Mouse (Mus musculus): Measurements from ENCODE around the gene Itgb3bp. TPM values are rescaled to one million over a fixed set of nuclear protein-coding genes. Genes with fewer than 3 reads are reported as not detected.

Gene Itgb3bp
- polyA plus RNA-seq, 1 experiment from 2014 or later: 19.2 TPM

- H3K9ac ChIP-seq (replicated peaks): no peak overlapping the region
- peaks cover 13% of the 10 kb centered on the region; the same call in 1 of the 2 replicates for H3K4me1 ChIP-seq
- 48% methylated on average over 10 of the region's 10 CpGs for WGBS
- no peaks in the 10 kb centered on the region for H3K9me3 ChIP-seq
- no peaks in the 10 kb centered on the region for H3K27me3 ChIP-seq
- peak overlapping the region; percentile 94; the same call in 1 of the 2 replicates for H3K4me2 ChIP-seq (replicated peaks)
- H3K36me3 ChIP-seq: no peaks in the 10 kb centered on the region
- H3K27ac ChIP-seq (replicated peaks): no peak overlapping the region
- peak overlapping the region; percentile 77 for H3K4me3 ChIP-seq
- ATAC-seq (replicated peaks): no peak
These were observed 1.1 kb upstream of the Itgb3bp start for GRCm38 (mm10) chr4:99930518-99931239.

DNA sequence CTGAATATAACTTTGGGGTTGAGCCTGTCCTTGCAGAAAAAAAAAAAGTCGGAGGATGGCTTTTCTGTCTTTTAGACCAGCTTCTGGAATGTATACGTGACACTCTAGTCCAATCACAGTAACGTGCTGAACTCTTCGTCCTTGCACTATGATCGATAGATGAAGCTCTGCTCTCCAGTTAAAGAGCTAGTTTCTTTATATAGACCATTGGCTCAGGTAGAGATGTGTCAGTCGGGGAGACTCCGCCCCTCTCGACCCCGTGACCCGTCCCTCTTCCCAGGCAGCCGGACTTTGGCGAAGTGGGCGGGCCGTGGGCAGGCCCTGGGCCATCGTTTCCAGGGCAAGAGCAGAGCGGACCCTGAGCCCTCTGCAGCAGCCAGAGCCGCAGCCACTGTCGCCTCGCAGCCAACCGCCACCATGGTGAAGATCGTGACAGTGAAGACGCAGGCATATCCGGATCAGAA lies 432 bp downstream of the Itgb3bp start, which contains the start of gene Pgm1:
Pgm1 (plus strand) TSS at position 266 of the 464 bp plus-strand sequence.
- no peaks in the 10 kb centered on the region for H3K27me3 ChIP-seq
- ATAC-seq (replicated peaks): peak; percentile 85
- no peaks in the 10 kb centered on the region for H3K36me3 ChIP-seq
- H3K9ac ChIP-seq (replicated peaks): peak within 1 kb of the TSS; percentile 75
- 6% methylated on average over 23 of the region's 23 CpGs for WGBS
- H3K27ac ChIP-seq (replicated peaks): peak within 1 kb of the TSS; percentile 81
- H3K4me1 ChIP-seq: peaks cover 13% of the 10 kb centered on the region; the same call in 1 of the 2 replicates
- peak within 1 kb of the TSS; percentile 77 for H3K4me3 ChIP-seq
- peak within 1 kb of the TSS; percentile 94 for H3K4me2 ChIP-seq (replicated peaks)
- H3K9me3 ChIP-seq: no peaks in the 10 kb centered on the region

DNA sequence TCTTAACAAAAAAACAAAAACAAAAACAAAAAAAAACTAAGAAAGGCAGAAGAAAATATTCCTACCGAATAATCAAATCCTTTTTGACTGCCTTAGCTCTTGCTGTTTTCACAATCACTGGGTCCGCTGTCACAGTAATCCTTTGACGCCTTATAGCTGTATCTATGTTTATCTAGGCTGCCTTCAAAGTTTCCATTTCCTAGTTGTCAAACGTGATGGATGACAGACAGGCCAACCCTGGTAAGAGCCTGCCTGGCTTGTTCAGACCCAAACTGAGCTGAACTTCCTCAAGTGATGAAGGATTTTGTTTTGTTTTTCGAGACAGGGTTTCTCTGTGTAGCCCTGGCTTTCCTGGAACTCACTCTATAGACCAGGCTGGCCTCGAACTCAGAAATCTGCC lies 1.1 kb downstream of the Itgb3bp start:
- H3K27me3 ChIP-seq: no peaks in the 10 kb centered on the region
- no peak overlapping the region for H3K4me3 ChIP-seq
- no peak overlapping the region for H3K27ac ChIP-seq (replicated peaks)
- no peak for ATAC-seq (replicated peaks)
- peaks cover 13% of the 10 kb centered on the region; the same call in 1 of the 2 replicates for H3K4me1 ChIP-seq
- H3K4me2 ChIP-seq (replicated peaks): no peak overlapping the region
- 79% methylated on average over 6 of the region's 6 CpGs for WGBS
- no peaks in the 10 kb centered on the region for H3K9me3 ChIP-seq
- no peaks in the 10 kb centered on the region for H3K36me3 ChIP-seq
- H3K9ac ChIP-seq (replicated peaks): no peak overlapping the region

GRCm38 (mm10) chr4:99926380-99926779 lies 3.2 kb downstream of the Itgb3bp start:
- Histone ChIP-seq H3K9me3 (no peaks in the 10 kb centered on the region), H3K27ac (replicated peaks) (no peak overlapping the region), H3K36me3 (no peaks in the 10 kb centered on the region), H3K4me1 (peaks cover 13% of the 10 kb centered on the region; the same call in 1 of the 2 replicates), H3K27me3 (no peaks in the 10 kb centered on the region), H3K4me2 (replicated peaks) (no peak overlapping the region), H3K9ac (replicated peaks) (no peak overlapping the region), H3K4me3 (no peak overlapping the region)
- 91% methylated on average over 4 of the region's 4 CpGs for WGBS
- ATAC-seq (replicated peaks): no peak

GRCm38 (mm10) chr4:99913894-99914451 lies 15.6 kb downstream of the Itgb3bp start:
- H3K27ac ChIP-seq (replicated peaks): no peak overlapping the region
- no peak overlapping the region for H3K4me3 ChIP-seq
- no peak overlapping the region for H3K9ac ChIP-seq (replicated peaks)
- no peaks in the 10 kb centered on the region for H3K27me3 ChIP-seq
- H3K36me3 ChIP-seq: no peaks in the 10 kb centered on the region
- H3K4me2 ChIP-seq (replicated peaks): no peak overlapping the region
- no peaks in the 10 kb centered on the region for H3K9me3 ChIP-seq
- ATAC-seq (replicated peaks): no peak
- H3K4me1 ChIP-seq: no peaks in the 10 kb centered on the region
- 68% methylated on average over 4 of the region's 4 CpGs for WGBS

- no peak overlapping the region for H3K27ac ChIP-seq (replicated peaks)
- H3K4me3 ChIP-seq: no peak overlapping the region
- no peaks in the 10 kb centered on the region for H3K9me3 ChIP-seq
- H3K36me3 ChIP-seq: 0 out of 2 replicates have a peak, but pooled peaks cover 5% of the 10 kb centered on the region
- no peak overlapping the region for H3K9ac ChIP-seq (replicated peaks)
- H3K4me1 ChIP-seq: no peaks in the 10 kb centered on the region
- no peak; the same call in 1 of the 2 replicates for ATAC-seq (replicated peaks)
- H3K27me3 ChIP-seq: no peaks in the 10 kb centered on the region
- H3K4me2 ChIP-seq (replicated peaks): no peak overlapping the region
These were observed 47.2 kb downstream of the Itgb3bp start for GRCm38 (mm10) chr4:99882405-99882804.

DNA sequence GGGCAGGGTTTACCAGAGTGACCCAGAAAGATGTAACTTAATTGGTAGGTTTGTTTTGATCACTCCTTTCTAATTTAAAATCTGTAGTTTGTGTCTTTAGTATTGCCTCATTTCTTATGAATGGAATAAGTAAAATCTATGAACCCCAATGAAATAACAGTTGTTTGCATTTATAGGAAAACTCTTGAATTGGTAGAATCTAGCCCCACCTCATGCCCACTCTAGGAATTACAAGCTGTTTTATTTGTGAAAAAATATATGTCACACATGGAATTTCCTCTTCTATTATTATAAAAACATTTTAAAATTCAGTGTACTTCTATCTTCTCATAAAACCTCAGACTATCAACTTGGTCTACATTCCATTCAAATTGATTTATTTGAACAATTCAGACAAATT lies 47.7 kb downstream of the Itgb3bp start:
- Histone ChIP-seq H3K27ac (replicated peaks) (no peak overlapping the region), H3K9ac (replicated peaks) (no peak overlapping the region), H3K27me3 (no peaks in the 10 kb centered on the region), H3K4me1 (no peaks in the 10 kb centered on the region), H3K4me3 (no peak overlapping the region), H3K4me2 (replicated peaks) (no peak overlapping the region), H3K36me3 (0 out of 2 replicates have a peak, but pooled peaks cover 5% of the 10 kb centered on the region), H3K9me3 (no peaks in the 10 kb centered on the region)
- ATAC-seq (replicated peaks): no peak

DNA sequence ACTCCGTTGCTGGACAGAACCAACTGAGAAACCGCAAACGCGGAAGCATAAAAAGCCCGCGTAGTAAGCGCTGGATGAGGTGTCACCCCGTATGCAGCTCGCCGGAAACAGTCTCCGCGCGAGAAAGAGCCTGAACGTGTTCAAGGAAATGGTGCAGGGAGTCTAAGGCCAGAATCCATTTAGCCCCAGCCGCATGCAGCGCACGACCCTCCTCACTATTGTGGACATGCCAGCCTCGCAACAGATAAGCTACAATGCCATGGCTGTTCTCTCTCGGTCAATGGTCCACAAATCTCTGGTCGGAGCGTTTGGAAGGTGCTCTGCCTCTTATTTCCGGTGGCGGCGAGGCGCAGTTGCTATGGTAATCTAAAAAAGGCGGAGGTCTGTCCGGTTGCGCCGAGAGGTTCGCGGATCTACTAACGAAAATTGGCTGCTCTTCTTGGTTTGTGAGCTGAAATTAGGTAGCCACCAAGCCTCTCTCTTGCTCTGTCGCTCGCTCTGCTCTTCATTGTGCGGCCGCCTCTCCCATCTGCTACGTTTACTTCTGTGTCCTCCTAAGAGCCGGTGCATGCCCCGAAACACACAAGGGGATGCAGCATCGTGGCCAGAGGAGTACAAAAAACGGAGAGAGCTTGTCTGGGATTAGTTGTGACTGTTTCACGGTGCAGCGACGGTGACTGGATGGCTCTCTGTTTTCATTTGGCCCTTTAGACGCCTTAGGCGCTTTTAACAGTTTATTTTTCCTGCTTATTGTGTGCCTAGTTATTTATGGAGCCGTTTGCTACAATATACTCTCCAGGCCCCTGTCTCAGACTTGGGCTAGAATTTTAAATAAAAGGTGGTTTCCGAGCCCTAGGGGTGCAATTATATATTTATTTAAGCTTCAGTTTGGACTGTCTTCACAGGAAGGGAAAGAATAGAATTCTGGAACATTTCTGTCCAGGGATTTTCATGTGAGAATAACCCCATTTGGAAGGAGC lies 100.2 kb downstream of the Itgb3bp start, which contains the start of gene Efcab7:
Efcab7 (plus strand) TSS at position 105 of the 980 bp plus-strand sequence.
- WGBS: under 1% methylated on average over 48 of the region's 48 CpGs
- no peaks in the 10 kb centered on the region for H3K9me3 ChIP-seq
- peak within 1 kb of the TSS; percentile 95 for H3K27ac ChIP-seq (replicated peaks)
- H3K36me3 ChIP-seq: no peaks in the 10 kb centered on the region
- peak within 1 kb of the TSS; percentile 68 for H3K4me2 ChIP-seq (replicated peaks)
- peak within 1 kb of the TSS; percentile 87 for H3K9ac ChIP-seq (replicated peaks)
- H3K27me3 ChIP-seq: no peaks in the 10 kb centered on the region
- peaks cover 11% of the 10 kb centered on the region for H3K4me1 ChIP-seq
- peak within 1 kb of the TSS; percentile 82 for H3K4me3 ChIP-seq
- peak; percentile 92 for ATAC-seq (replicated peaks)

DNA sequence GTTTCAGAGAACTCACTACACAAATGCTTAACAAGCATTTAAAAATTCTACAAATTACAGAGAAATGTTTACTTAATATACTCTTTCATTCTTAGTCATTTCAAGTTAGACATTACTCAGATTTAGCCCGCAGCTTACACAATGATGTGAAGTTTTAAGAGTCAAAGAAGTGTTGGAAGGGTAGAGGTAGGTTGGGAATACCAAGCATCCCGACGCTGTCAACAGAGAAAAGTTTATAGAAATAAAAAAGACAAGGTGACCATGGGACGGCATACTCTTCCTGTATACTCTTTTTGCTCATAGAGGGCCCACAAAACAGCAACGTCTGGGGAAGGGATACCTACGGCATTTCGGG lies 100.9 kb downstream of the Itgb3bp start:
- no peaks in the 10 kb centered on the region for H3K36me3 ChIP-seq
- H3K27me3 ChIP-seq: no peaks in the 10 kb centered on the region
- H3K4me1 ChIP-seq: peaks cover 11% of the 10 kb centered on the region
- H3K9ac ChIP-seq (replicated peaks): peak overlapping the region; percentile 87
- no peaks in the 10 kb centered on the region for H3K9me3 ChIP-seq
- peak overlapping the region; percentile 95 for H3K27ac ChIP-seq (replicated peaks)
- peak overlapping the region; percentile 68 for H3K4me2 ChIP-seq (replicated peaks)
- peak overlapping the region; percentile 82 for H3K4me3 ChIP-seq
- peak; percentile 60 for ATAC-seq (replicated peaks)
- WGBS: under 1% methylated on average over 7 of the region's 7 CpGs

- no peaks in the 10 kb centered on the region for H3K27me3 ChIP-seq
- 0 out of 2 replicates have a peak overlapping the region, but pooled peaks have one; percentile 87 for H3K9ac ChIP-seq (replicated peaks)
- H3K27ac ChIP-seq (replicated peaks): no peak overlapping the region
- no peaks in the 10 kb centered on the region for H3K36me3 ChIP-seq
- H3K4me1 ChIP-seq: peaks cover 11% of the 10 kb centered on the region
- H3K4me3 ChIP-seq: peak overlapping the region; percentile 82
- H3K9me3 ChIP-seq: no peaks in the 10 kb centered on the region
- no peak for ATAC-seq (replicated peaks)
- WGBS: 40% methylated on average over 4 of the region's 4 CpGs
- H3K4me2 ChIP-seq (replicated peaks): peak overlapping the region; percentile 68
These were observed 101.3 kb downstream of the Itgb3bp start for GRCm38 (mm10) chr4:99828337-99828736.

DNA sequence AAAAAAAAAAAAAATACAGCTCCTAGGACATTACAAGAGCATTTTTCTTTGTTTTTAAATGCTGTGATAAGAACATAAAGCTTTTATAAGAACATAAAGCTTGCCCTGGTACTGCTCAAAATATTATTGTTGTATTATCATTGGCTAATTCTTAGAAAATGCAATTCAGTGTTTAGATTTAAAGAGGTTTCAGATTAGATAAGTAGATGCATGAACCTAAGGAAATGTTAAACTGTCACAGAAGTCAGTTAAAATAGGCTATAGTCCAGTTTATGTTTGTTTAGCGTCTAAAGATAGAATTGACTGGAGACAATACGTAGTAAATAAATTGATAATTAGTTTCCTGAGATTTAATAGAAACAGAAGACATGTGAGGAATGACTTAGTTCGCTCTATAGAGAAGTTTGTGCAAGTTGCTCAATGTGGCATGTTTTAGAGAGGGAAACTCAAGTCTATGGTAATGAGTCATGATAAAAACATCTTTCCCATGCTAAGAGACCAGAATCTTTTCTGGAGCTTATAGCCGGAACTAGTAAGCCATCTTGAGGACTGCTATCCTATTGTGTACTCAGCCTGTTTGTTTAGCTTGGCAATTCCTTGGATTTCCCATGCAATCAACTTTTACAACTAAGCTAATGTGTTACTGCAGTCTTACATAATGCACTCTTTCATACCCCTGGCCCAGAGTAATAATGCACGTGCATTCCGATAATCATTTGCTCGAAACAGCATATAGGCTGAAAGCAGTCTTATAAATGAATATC lies 112.7 kb downstream of the Itgb3bp start:
- Histone ChIP-seq H3K4me1 (no peaks in the 10 kb centered on the region), H3K9ac (replicated peaks) (no peak overlapping the region), H3K27me3 (no peaks in the 10 kb centered on the region), H3K27ac (replicated peaks) (no peak overlapping the region), H3K9me3 (no peaks in the 10 kb centered on the region), H3K36me3 (no peaks in the 10 kb centered on the region), H3K4me3 (no peak overlapping the region), H3K4me2 (replicated peaks) (no peak overlapping the region)
- no peak for ATAC-seq (replicated peaks)
- WGBS: 91% methylated on average over 7 of the region's 7 CpGs
